Mouse (Mus musculus) heart, embryonic 12.5 days (tissue): ENCODE results near the gene S100a5. TPM values are rescaled to one million over a fixed set of nuclear protein-coding genes. Genes with fewer than 3 reads are reported as not detected.

Source experiments
- ATAC-seq: fragments of 200-750 bp; cut with Nextera tagmentation; 2 replicates; pipeline ENCODE4 v1.8.0; 2017; ENCODE audit warnings: moderate TSS enrichment, moderate library complexity; ENCODE audit not compliant: insufficient number of reproducible peaks, low FRiP score
- H3K27ac ChIP-seq: fragments of 300-500 bp; sonication (generic); 2 replicates; pipeline ENCODE4 v1.5.1; 2016; ENCODE audit warnings: mild to moderate bottlenecking, moderate library complexity; ENCODE audit not compliant: poor library complexity, severe bottlenecking
- H3K27me3 ChIP-seq: fragments of 300-500 bp; sonication (generic); replicated peaks from 2 replicates; pipeline ENCODE4 v1.6.1; 2016; ENCODE audit warnings: mild to moderate bottlenecking, moderate library complexity
- H3K36me3 ChIP-seq: fragments of 300-500 bp; sonication (generic); 2 replicates; pipeline ENCODE4 v1.6.1; 2016; ENCODE audit warnings: mild to moderate bottlenecking, moderate library complexity
- H3K4me1 ChIP-seq: fragments of 300-500 bp; sonication (generic); replicated peaks from 2 replicates; pipeline ENCODE4 v1.6.1; 2016; ENCODE audit warnings: mild to moderate bottlenecking
- H3K4me2 ChIP-seq: fragments of 300-500 bp; sonication (generic); 2 replicates; pipeline ENCODE4 v1.6.1; 2016; ENCODE audit warnings: mild to moderate bottlenecking, moderate library complexity
- H3K4me3 ChIP-seq: fragments of 300-500 bp; sonication (generic); 2 replicates; pipeline ENCODE4 v1.5.1; 2016; ENCODE audit warnings: mild to moderate bottlenecking
- H3K9ac ChIP-seq: fragments of 300-500 bp; sonication (generic); 2 replicates; pipeline ENCODE4 v1.6.1; 2016; ENCODE audit warnings: mild to moderate bottlenecking, moderate library complexity
- H3K9me3 ChIP-seq: fragments of 300-500 bp; sonication (generic); replicated peaks from 2 replicates; pipeline ENCODE4 v1.6.1; 2016; ENCODE audit warnings: mild to moderate bottlenecking, moderate library complexity
- WGBS: fragments of 180-500 bp; shearing (Covaris S2); methylation state at CpG from one replicate; pipeline ENCODE4 v1.1.7; 2016; 5-methylcytosine and 5-hydroxymethylcytosine counted together
- polyA plus RNA-seq: library from polyadenylated mRNA; unstranded; fragments of >200 nt; fragmentation: Nextera tagmentation; extraction: Ambion mirVana; gene quantifications from 2 replicates; pipeline ENCODE4 v1.2.1, GENCODE M21; 2016

Gene S100a5
- polyA plus RNA-seq, 1 experiment from 2014 or later: not detected

DNA sequence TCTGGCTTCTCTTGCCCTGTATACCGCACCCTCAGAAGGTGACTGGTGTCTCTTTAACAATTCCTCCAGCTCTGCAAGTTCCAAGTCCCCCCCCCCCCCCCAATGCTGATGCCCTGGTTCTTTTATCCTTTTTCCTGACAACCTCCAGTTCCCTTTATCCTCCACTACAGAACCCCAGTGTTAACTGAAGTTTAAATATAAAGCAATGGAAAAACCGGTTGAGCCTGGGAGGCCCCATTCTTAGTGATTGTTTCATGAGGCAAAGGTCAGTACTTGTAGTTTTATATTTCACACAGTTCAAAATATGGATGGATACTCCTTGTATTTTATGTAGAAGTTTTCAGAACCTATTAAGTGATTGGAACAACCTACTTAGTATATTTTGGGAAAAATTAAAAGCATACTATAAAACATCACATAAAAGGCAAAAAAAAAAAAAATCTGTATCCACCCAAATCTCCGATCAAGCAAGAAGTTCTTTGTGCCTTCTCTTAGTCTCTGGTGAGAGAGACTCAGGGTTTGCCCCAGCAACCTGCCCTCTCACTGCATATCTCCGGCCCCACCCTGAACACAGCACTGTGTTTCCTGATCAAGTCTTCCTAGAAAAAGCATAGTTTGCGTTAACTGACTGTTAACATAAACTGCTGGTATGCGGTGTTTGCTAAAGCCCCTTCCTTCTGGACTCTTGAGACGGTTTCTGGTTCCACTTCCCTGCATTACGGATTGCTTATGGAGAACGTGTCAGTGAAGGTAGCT lies 18.1 kb downstream of the S100a5 start:
- Histone ChIP-seq H3K4me1 (peaks cover 13% of the 10 kb centered on the region), H3K9me3 (no peaks in the 10 kb centered on the region), H3K27me3 (no peaks in the 10 kb centered on the region), H3K27ac (no peak overlapping the region), H3K4me2 (no peak overlapping the region), H3K4me3 (no peak overlapping the region), H3K9ac (no peak overlapping the region), H3K36me3 (no peaks in the 10 kb centered on the region)
- WGBS: 65% methylated on average over 9 of the region's 9 CpGs
- ATAC-seq: no peak

- H3K27me3 ChIP-seq: no peaks in the 10 kb centered on the region
- no peak overlapping the region for H3K9ac ChIP-seq
- 81% methylated on average over 5 of the region's 5 CpGs for WGBS
- peaks cover 13% of the 10 kb centered on the region for H3K4me1 ChIP-seq
- no peak overlapping the region for H3K4me3 ChIP-seq
- ATAC-seq: no peak
- no peak overlapping the region for H3K4me2 ChIP-seq
- no peaks in the 10 kb centered on the region for H3K9me3 ChIP-seq
- H3K27ac ChIP-seq: no peak overlapping the region
- H3K36me3 ChIP-seq: no peaks in the 10 kb centered on the region
Measured at GRCm38 (mm10) chr3:90627366-90627765, 19.0 kb downstream of the S100a5 start.

- no peak for ATAC-seq
- Histone ChIP-seq H3K27ac (no peak overlapping the region), H3K36me3 (no peaks in the 10 kb centered on the region), H3K4me3 (no peak overlapping the region), H3K4me2 (no peak overlapping the region), H3K9me3 (0 out of 2 replicates have a peak, but pooled peaks cover 4% of the 10 kb centered on the region), H3K9ac (no peak overlapping the region), H3K27me3 (no peaks in the 10 kb centered on the region), H3K4me1 (peaks cover 13% of the 10 kb centered on the region)
- 51% methylated on average over 4 of the region's 4 CpGs for WGBS
Measured at GRCm38 (mm10) chr3:90627807-90628206, 19.5 kb downstream of the S100a5 start.

- H3K4me3 ChIP-seq: no peak overlapping the region
- no peak overlapping the region for H3K4me2 ChIP-seq
- H3K36me3 ChIP-seq: no peaks in the 10 kb centered on the region
- 80% methylated on average over 2 of the region's 2 CpGs for WGBS
- H3K9ac ChIP-seq: no peak overlapping the region
- H3K27me3 ChIP-seq: no peaks in the 10 kb centered on the region
- 0 out of 2 replicates have a peak, but pooled peaks cover 4% of the 10 kb centered on the region for H3K9me3 ChIP-seq
- H3K4me1 ChIP-seq: no peaks in the 10 kb centered on the region
- no peak overlapping the region for H3K27ac ChIP-seq
- ATAC-seq: no peak
Measured at GRCm38 (mm10) chr3:90629298-90629697, 21.0 kb downstream of the S100a5 start.

DNA sequence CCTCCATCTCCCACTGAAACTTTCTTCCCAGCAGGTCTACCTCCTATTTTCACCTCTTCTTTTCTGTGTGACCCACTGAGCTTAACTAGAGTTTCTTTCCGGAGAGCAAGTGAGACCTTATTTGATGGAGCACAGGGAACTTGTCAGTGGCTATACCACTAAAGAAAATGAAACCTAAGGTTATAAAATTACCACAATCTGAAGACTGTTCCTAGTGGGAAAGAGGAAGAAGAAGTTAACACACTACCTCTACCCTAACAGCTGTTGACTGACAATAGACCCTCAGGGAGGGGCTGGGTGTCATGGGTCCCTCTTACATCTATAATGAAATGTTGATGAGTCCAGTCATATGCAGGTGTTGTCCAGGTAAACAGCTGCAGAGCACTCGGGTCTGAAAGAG lies 23.7 kb downstream of the S100a5 start:
- 69% methylated on average over 2 of the region's 2 CpGs for WGBS
- no peak for ATAC-seq
- no peaks in the 10 kb centered on the region for H3K36me3 ChIP-seq
- H3K27me3 ChIP-seq: no peaks in the 10 kb centered on the region
- H3K9me3 ChIP-seq: 0 out of 2 replicates have a peak, but pooled peaks cover 4% of the 10 kb centered on the region
- no peak overlapping the region for H3K4me2 ChIP-seq
- no peak overlapping the region for H3K27ac ChIP-seq
- no peaks in the 10 kb centered on the region for H3K4me1 ChIP-seq
- H3K9ac ChIP-seq: no peak overlapping the region
- no peak overlapping the region for H3K4me3 ChIP-seq

DNA sequence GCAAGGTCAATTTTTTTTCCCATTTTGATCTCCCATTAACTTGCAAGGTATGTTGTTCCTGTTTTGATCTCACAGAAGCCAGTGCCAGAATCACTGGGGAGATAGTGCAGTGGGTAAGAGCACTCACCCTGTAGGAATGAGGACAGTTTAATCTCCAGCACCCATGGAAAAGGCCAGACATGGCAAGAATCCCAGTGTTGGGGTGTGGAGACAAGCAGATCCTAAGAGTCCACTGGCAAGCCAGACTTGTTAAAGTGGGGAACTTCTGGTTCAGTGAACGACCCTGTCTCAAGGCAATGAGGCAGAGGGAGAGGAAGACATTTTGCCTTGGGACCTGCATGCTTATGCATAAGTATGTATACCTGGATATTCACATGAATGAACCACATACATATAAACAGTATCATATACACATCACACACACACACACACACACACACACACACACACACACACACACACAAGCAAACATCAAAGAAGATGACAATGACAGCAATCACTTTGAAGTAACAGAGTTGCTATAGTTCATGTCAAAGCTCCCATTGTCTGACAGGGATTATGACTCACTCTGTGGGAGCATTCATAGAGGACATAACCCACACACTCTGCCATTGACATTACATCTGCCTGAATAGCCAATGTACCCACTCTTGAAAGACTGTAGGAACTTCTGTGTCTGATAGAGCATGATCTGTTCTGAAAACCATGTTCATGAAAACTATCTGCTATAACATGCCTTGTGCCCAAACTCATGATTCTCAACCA lies 30.4 kb downstream of the S100a5 start:
- Histone ChIP-seq H3K27me3 (no peaks in the 10 kb centered on the region), H3K9ac (no peak overlapping the region), H3K27ac (no peak overlapping the region), H3K9me3 (no peaks in the 10 kb centered on the region), H3K4me3 (no peak overlapping the region), H3K4me2 (no peak overlapping the region), H3K4me1 (no peaks in the 10 kb centered on the region), H3K36me3 (no peaks in the 10 kb centered on the region)
- 75% methylated on average over 1 of the region's 1 CpGs for WGBS
- ATAC-seq: no peak

GRCm38 (mm10) chr3:90639511-90640154 lies 31.3 kb downstream of the S100a5 start:
- no peak for ATAC-seq
- Histone ChIP-seq H3K4me3 (no peak overlapping the region), H3K36me3 (no peaks in the 10 kb centered on the region), H3K27ac (no peak overlapping the region), H3K4me1 (no peaks in the 10 kb centered on the region), H3K9ac (no peak overlapping the region), H3K4me2 (no peak overlapping the region), H3K27me3 (no peaks in the 10 kb centered on the region), H3K9me3 (no peaks in the 10 kb centered on the region)
- WGBS: 48% methylated on average over 7 of the region's 7 CpGs

DNA sequence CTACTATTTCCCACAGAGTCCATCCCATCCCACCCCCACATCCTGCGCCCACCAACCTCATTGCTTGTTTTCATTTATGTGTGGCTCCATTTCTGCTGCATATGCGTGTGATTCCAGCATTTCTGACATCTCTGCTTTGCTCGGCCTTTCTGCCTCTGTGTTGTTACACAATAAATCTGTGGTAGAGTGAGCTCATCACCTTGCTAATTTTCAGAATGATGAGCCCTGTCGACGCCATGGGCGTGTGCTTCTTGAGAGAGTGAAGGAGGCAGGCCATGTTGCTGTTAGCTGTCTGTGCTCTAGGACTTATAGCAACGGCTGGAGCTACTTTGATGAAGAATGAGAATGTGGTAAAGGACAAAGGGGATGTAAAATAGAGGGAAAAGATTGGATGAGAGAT lies 32.7 kb downstream of the S100a5 start:
- H3K36me3 ChIP-seq: no peaks in the 10 kb centered on the region
- no peak for ATAC-seq
- no peak overlapping the region for H3K27ac ChIP-seq
- no peak overlapping the region for H3K9ac ChIP-seq
- no peak overlapping the region for H3K4me3 ChIP-seq
- WGBS: 73% methylated on average over 7 of the region's 7 CpGs
- H3K27me3 ChIP-seq: no peaks in the 10 kb centered on the region
- H3K4me2 ChIP-seq: no peak overlapping the region
- no peaks in the 10 kb centered on the region for H3K4me1 ChIP-seq
- no peaks in the 10 kb centered on the region for H3K9me3 ChIP-seq

GRCm38 (mm10) chr3:90644220-90644619 lies 35.9 kb downstream of the S100a5 start:
- whole genome bisulfite sequencing: 52% methylated on average over 3 of the region's 3 CpGs
- no peaks in the 10 kb centered on the region for H3K36me3 ChIP-seq
- no peak overlapping the region for H3K27ac ChIP-seq
- H3K27me3 ChIP-seq: no peaks in the 10 kb centered on the region
- no peaks in the 10 kb centered on the region for H3K9me3 ChIP-seq
- no peak overlapping the region for H3K4me2 ChIP-seq
- no peak overlapping the region for H3K4me3 ChIP-seq
- no peaks in the 10 kb centered on the region for H3K4me1 ChIP-seq
- ATAC-seq: no peak
- H3K9ac ChIP-seq: no peak overlapping the region

- Histone ChIP-seq H3K9me3 (no peaks in the 10 kb centered on the region), H3K27me3 (no peaks in the 10 kb centered on the region), H3K9ac (no peak overlapping the region), H3K4me3 (no peak overlapping the region), H3K36me3 (no peaks in the 10 kb centered on the region), H3K4me2 (no peak overlapping the region), H3K27ac (no peak overlapping the region), H3K4me1 (no peaks in the 10 kb centered on the region)
- no peak for ATAC-seq
- 53% methylated on average over 1 of the region's 1 CpGs for WGBS
Measured at GRCm38 (mm10) chr3:90647291-90647690, 39.0 kb downstream of the S100a5 start.

GRCm38 (mm10) chr3:90648981-90649380 lies 40.7 kb downstream of the S100a5 start:
- Histone ChIP-seq H3K4me2 (no peak overlapping the region), H3K4me1 (no peaks in the 10 kb centered on the region), H3K27me3 (peaks cover 5% of the 10 kb centered on the region; the same call in 1 of the 2 replicates), H3K27ac (no peak overlapping the region), H3K36me3 (no peaks in the 10 kb centered on the region), H3K9me3 (no peaks in the 10 kb centered on the region), H3K4me3 (no peak overlapping the region), H3K9ac (no peak overlapping the region)
- no peak for ATAC-seq
